Mouse (Mus musculus) stomach, embryonic 16.5 days (tissue): ENCODE results near the gene Gm4952. TPM values are rescaled to one million over a fixed set of nuclear protein-coding genes. Genes with fewer than 3 reads are reported as not detected.
A peak's percentile ranks its signal among the peaks of the same experiment; 100 is the strongest.

Source experiments
- ATAC-seq: fragments of 200-750 bp; cut with Nextera tagmentation; 2 replicates; pipeline ENCODE4 v1.8.0; 2017; ENCODE audit warnings: moderate number of reproducible peaks, moderate TSS enrichment; ENCODE audit not compliant: insufficient read depth, low FRiP score
- H3K27ac ChIP-seq: fragments of 300-500 bp; sonication (generic); 2 replicates; pipeline ENCODE4 v1.5.1; 2014; ENCODE audit warnings: low read length
- H3K27me3 ChIP-seq: fragments of 300-500 bp; sonication (generic); 2 replicates; pipeline ENCODE4 v1.6.1; 2014; ENCODE audit warnings: low read length, control low read depth, mixed read lengths; ENCODE audit not compliant: control insufficient read depth, insufficient read depth
- H3K36me3 ChIP-seq: fragments of 300-500 bp; sonication (generic); 2 replicates; pipeline ENCODE4 v1.6.1; 2014; ENCODE audit warnings: low read length; ENCODE audit not compliant: control insufficient read depth, insufficient read depth
- H3K4me1 ChIP-seq: fragments of 300-500 bp; sonication (generic); 2 replicates; pipeline ENCODE4 v1.6.1; 2014; ENCODE audit warnings: low read length, control low read depth, mixed read lengths; ENCODE audit not compliant: control insufficient read depth, insufficient read depth
- H3K4me2 ChIP-seq: fragments of 300-500 bp; sonication (generic); 2 replicates; pipeline ENCODE4 v1.6.1; 2014; ENCODE audit warnings: low read depth, low read length, mixed read lengths
- H3K4me3 ChIP-seq: fragments of 300-500 bp; sonication (generic); replicated peaks from 2 replicates; pipeline ENCODE4 v1.5.1; 2014; ENCODE audit warnings: mild to moderate bottlenecking, low read length
- H3K9ac ChIP-seq: fragments of 300-500 bp; sonication (generic); 2 replicates; pipeline ENCODE4 v1.6.1; 2014; ENCODE audit warnings: low read length
- H3K9me3 ChIP-seq: fragments of 300-500 bp; sonication (generic); replicated peaks from 2 replicates; pipeline ENCODE4 v1.6.1; 2016; ENCODE audit warnings: low read length, control low read depth; ENCODE audit not compliant: control insufficient read depth
- WGBS: fragments of 180-500 bp; shearing (Covaris S2); extraction: QIAGEN DNeasy Blood & Tissue Kit; methylation state at CpG from one replicate; pipeline ENCODE4 v1.1.7; 2014; 5-methylcytosine and 5-hydroxymethylcytosine counted together
- polyA plus RNA-seq: library from polyadenylated mRNA; unstranded; fragments of >200 nt; fragmentation: Nextera tagmentation; extraction: Ambion mirVana; gene quantifications from 2 replicates; pipeline ENCODE4 v1.2.1, GENCODE M21; 2015

Gm4952 gene
- 0.70 and 1.0 TPM in 2 replicates for polyA plus RNA-seq

GRCm38 (mm10) chr19:12599674-12600073 is at the start of gene Gm4952:
Gene Gm4952, plus strand, starts transcription at chr19:12599974.
- WGBS, result 58% methylated on average over 1 of the region's 1 CpGs
- Histone ChIP-seq H3K9me3 (no peaks in the 10 kb centered on the region), H3K9ac (no peak within 1 kb of the TSS), H3K27ac (no peak within 1 kb of the TSS), H3K36me3 (no peaks in the 10 kb centered on the region), H3K4me1 (peaks cover 9% of the 10 kb centered on the region; the same call in 1 of the 2 replicates), H3K4me2 (no peak within 1 kb of the TSS), H3K4me3 (no peak within 1 kb of the TSS), H3K27me3 (no peaks in the 10 kb centered on the region)
- no peak for ATAC-seq

DNA sequence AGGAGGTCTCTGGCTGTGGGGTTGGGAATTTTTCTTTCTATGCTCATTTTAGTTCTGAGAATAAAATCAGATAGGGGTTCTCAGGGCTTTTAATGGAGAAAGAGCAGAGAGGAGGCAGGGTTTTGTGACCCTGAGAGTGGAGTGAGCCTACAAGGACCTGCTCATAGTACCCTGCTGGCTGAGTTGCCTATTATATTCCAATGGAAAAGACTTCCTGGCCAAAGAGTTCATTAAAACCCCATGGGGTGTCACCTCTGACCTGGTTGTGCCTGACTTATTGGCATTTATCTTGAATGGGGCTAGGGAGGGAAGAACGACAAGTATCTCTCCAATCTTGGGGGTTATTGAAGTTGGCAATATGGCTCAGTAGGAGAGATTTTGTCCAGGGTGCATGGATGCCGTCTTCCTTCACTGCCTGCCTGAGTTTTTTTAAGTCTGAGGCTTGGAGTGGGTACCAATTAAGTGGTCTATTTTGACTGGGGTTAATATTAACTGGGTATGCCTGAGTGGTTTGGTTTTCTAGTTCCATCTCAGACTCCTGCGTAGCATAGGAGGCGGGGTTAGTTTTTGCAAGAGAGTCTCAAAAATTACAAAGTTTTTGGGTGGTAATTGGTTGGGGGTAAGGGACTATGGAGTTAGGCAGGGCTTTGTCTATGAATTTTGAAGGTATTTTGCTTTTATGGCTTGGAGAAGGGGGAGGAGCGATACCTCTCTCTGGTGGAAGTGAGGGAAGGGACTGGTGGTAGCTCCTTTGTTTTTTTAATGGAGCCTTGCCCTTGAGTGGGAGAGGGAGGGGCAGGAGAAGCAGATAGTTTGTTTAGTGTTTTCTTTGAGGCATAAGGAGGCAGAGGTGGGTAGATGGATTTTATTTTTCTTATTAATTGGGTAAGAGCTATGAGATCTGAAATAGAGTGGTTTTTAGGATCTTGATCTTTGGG is 49.5 kb upstream of the Gm4952 start:
- H3K27ac ChIP-seq, result no peak overlapping the region
- no peaks in the 10 kb centered on the region; the same call in 1 of the 2 replicates for H3K9me3 ChIP-seq
- no peak overlapping the region for H3K9ac ChIP-seq
- ATAC-seq, result no peak
- H3K4me1 ChIP-seq, result no peaks in the 10 kb centered on the region
- no peaks in the 10 kb centered on the region for H3K36me3 ChIP-seq
- WGBS, result 76% methylated on average over 5 of the region's 5 CpGs
- no peaks in the 10 kb centered on the region for H3K27me3 ChIP-seq
- H3K4me2 ChIP-seq, result no peak overlapping the region
- no peak overlapping the region for H3K4me3 ChIP-seq

DNA sequence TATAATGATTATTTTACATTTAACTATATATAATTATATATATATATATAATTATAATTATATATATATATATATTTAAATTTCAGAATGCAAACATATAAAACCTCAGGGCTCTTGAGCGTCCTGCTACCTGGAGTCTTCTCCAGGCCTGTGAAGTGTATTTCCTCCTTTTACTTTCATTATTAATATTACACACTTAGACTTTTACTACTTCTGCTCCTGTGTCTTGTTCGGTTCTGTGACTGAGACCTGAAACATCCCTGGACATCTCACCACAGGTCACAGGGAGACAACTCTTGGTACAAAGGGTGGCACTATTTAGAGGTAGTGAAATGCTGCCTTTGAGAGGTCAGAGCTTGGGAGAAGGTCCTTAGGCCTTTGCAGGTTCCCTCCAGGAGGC is 43.5 kb upstream of the Gm4952 start:
- ATAC-seq, result no peak

DNA sequence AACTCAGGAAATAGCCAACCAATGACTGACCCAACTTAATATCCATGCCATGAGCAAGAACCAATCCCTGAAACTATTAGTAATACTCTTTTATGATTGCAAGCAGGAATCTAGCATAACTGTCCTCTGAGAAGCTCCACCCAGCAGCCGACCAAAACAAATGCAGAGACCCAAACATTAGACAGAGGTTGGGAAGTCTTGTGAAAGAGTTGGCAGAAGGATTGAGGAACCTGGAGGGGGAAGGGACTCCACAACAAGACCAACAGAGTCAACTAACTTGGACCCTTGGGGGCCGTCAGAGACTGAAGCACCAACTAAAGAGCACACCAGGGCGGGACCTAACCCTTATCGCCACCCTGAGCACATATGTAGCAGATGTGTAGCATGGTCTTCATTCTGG is 41.6 kb upstream of the Gm4952 start:
- H3K9ac ChIP-seq, result no peak overlapping the region
- no peaks in the 10 kb centered on the region for H3K9me3 ChIP-seq
- no peaks in the 10 kb centered on the region for H3K27me3 ChIP-seq
- H3K36me3 ChIP-seq, result no peaks in the 10 kb centered on the region
- WGBS, result 85% methylated on average over 4 of the region's 4 CpGs
- H3K27ac ChIP-seq, result no peak overlapping the region
- H3K4me1 ChIP-seq, result no peaks in the 10 kb centered on the region
- H3K4me2 ChIP-seq, result no peak overlapping the region
- H3K4me3 ChIP-seq, result no peak overlapping the region
- ATAC-seq, result no peak

More for the DNA sequence above, 43.5 kb upstream of the Gm4952 start:
- Histone ChIP-seq H3K27ac (no peak overlapping the region), H3K9me3 (no peaks in the 10 kb centered on the region), H3K4me1 (no peaks in the 10 kb centered on the region), H3K4me2 (no peak overlapping the region), H3K36me3 (no peaks in the 10 kb centered on the region), H3K9ac (no peak overlapping the region), H3K27me3 (no peaks in the 10 kb centered on the region), H3K4me3 (no peak overlapping the region)
- 84% methylated on average over 2 of the region's 2 CpGs for WGBS

- no peak overlapping the region for H3K9ac ChIP-seq
- H3K27me3 ChIP-seq, result no peaks in the 10 kb centered on the region
- H3K4me1 ChIP-seq, result no peaks in the 10 kb centered on the region
- H3K4me2 ChIP-seq, result no peak overlapping the region
- H3K9me3 ChIP-seq, result no peaks in the 10 kb centered on the region
- no peak overlapping the region for H3K4me3 ChIP-seq
- no peaks in the 10 kb centered on the region for H3K36me3 ChIP-seq
- H3K27ac ChIP-seq, result no peak overlapping the region
- no peak for ATAC-seq
Measured at GRCm38 (mm10) chr19:12564197-12564596, 35.6 kb upstream of the Gm4952 start.

DNA sequence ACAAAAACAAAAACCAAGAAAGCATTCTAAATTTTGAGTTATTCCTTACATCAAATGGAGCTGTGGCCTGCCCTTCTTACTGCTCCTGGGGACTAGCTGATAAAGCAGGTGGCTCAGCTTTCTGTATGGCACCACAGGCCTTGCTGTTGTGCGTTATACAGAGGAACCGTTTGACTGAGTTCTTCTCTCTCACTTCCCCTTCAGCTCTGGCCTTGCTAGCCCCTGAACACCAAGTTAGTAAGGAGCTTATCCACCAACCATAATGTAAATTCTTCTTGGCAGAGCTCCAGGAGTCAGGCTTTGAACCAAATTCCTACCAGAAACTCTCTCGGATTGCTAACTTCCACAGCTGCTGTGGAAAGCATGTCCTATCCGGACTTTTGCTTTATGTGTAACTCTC is 32.8 kb upstream of the Gm4952 start:
- Histone ChIP-seq H3K4me2 (no peak overlapping the region), H3K4me3 (no peak overlapping the region), H3K9me3 (no peaks in the 10 kb centered on the region), H3K4me1 (no peaks in the 10 kb centered on the region), H3K27ac (no peak overlapping the region), H3K27me3 (no peaks in the 10 kb centered on the region), H3K36me3 (no peaks in the 10 kb centered on the region), H3K9ac (no peak overlapping the region)
- WGBS, result 30% methylated on average over 4 of the region's 4 CpGs
- no peak for ATAC-seq

GRCm38 (mm10) chr19:12570866-12571265 is 28.9 kb upstream of the Gm4952 start:
- Histone ChIP-seq H3K4me3 (no peak overlapping the region), H3K9ac (no peak overlapping the region), H3K36me3 (no peaks in the 10 kb centered on the region), H3K27me3 (no peaks in the 10 kb centered on the region), H3K27ac (no peak overlapping the region), H3K4me2 (no peak overlapping the region), H3K9me3 (no peaks in the 10 kb centered on the region), H3K4me1 (peaks cover 4% of the 10 kb centered on the region; the same call in 1 of the 2 replicates)
- no peak for ATAC-seq
- 59% methylated on average over 2 of the region's 2 CpGs for WGBS

- Histone ChIP-seq H3K9ac (no peak overlapping the region), H3K4me3 (no peak overlapping the region), H3K4me1 (peaks cover 4% of the 10 kb centered on the region; the same call in 1 of the 2 replicates), H3K9me3 (no peaks in the 10 kb centered on the region), H3K27me3 (no peaks in the 10 kb centered on the region), H3K36me3 (no peaks in the 10 kb centered on the region), H3K4me2 (no peak overlapping the region), H3K27ac (no peak overlapping the region)
- ATAC-seq, result no peak
- 80% methylated on average over 1 of the region's 1 CpGs for WGBS
Measured at GRCm38 (mm10) chr19:12571687-12572086, 28.1 kb upstream of the Gm4952 start.

GRCm38 (mm10) chr19:12572614-12573265 is 27.0 kb upstream of the Gm4952 start:
- peak overlapping the region; percentile 45 for H3K4me3 ChIP-seq
- peak overlapping the region; percentile 58 for H3K4me2 ChIP-seq
- peak overlapping the region; percentile 54; the same call in 1 of the 2 replicates for H3K9ac ChIP-seq
- H3K27ac ChIP-seq, result peak overlapping the region; percentile 64
- H3K36me3 ChIP-seq, result no peaks in the 10 kb centered on the region
- H3K27me3 ChIP-seq, result no peaks in the 10 kb centered on the region
- no peak for ATAC-seq
- 61% methylated on average over 1 of the region's 1 CpGs for WGBS
- peaks cover 4% of the 10 kb centered on the region; the same call in 1 of the 2 replicates for H3K4me1 ChIP-seq
- no peaks in the 10 kb centered on the region for H3K9me3 ChIP-seq
